Mouse (Mus musculus) bone marrow, adult 2 months (tissue): ENCODE data around the gene Sowaha.

Experiments
- CTCF ChIP-seq: fragments of 200-500 bp; IDR thresholded peaks from 2 replicates; pipeline ENCODE4 v1.5.1; 2011; ENCODE audit warnings: low read length, control low read depth; ENCODE audit not compliant: control insufficient read depth, insufficient read depth
- POLR2A ChIP-seq: fragments of 200-500 bp; IDR thresholded peaks from 2 replicates; pipeline ENCODE4 v1.6.1; 2011; ENCODE audit warnings: low read depth, mild to moderate bottlenecking, control low read depth, low read length, borderline replicate concordance; ENCODE audit not compliant: control insufficient read depth

DNA sequence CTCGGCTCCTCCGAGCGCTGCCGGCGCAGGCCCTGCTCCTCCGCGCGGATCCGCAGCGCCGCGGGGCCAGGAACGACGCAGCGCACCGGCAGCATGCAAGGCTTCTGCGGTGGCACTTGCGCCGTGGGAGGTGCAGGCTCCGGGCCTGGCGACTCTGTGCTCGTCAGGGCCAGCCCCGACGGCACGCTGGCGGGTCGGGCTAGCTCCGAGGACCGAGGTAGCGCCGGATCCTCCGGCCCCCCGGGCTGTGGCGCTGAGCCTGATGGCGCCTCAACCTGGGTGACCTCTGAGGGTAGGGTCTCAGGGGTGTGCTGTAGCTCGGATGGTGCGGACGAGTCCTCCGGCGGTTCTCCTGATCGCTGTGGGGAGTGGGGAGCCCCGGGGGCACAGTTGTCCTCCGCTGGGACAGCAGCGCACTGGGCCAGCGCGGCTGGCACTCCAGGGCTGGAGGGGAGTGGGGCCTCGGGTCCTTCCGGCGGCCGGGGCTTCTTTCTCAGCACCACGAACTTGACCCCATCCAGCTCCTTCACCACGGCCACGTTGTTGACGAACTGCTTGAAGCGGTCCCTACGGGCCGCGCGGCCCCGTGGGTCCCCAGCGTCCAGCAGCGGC is 797 bp downstream of the Sowaha start:
- no peak for TF ChIP-seq POLR2A
- no peak for TF ChIP-seq CTCF
